Mouse (Mus musculus): ENCODE results near the gene Vwa2.

The Vwa2 gene

GRCm38 (mm10) chr19:56873816-56874600, at the start of gene Vwa2:
Vwa2 (plus strand) TSS chr19:56874249.
- no peak for DNase-seq (ENCODE audit: low spot score)

GRCm38 (mm10) chr19:56826047-56826631, 47.9 kb upstream of the Vwa2 start, which contains the start of gene Tdrd1:
Tdrd1 (plus strand) TSS chr19:56826209.
- DNase-seq (ENCODE audit: low spot score) = peak; percentile 16

- no peak for DNase-seq (ENCODE audit: low spot score)
These were observed 45.7 kb upstream of the Vwa2 start for GRCm38 (mm10) chr19:56828305-56828704.

GRCm38 (mm10) chr19:56829267-56829666, 44.8 kb upstream of the Vwa2 start:
- no peak for DNase-seq (ENCODE audit: low spot score)

GRCm38 (mm10) chr19:56830163-56830562, 43.9 kb upstream of the Vwa2 start:
- DNase-seq (ENCODE audit: low spot score) = no peak

GRCm38 (mm10) chr19:56835340-56835739, 38.7 kb upstream of the Vwa2 start:
- no peak for DNase-seq (ENCODE audit: low spot score)

GRCm38 (mm10) chr19:56838942-56839706, 34.9 kb upstream of the Vwa2 start:
- no peak for DNase-seq (ENCODE audit: low spot score)

- no peak for DNase-seq (ENCODE audit: low spot score)
These were observed 31.1 kb upstream of the Vwa2 start for GRCm38 (mm10) chr19:56842974-56843373.

- no peak for DNase-seq (ENCODE audit: low spot score)
These were observed 21.5 kb upstream of the Vwa2 start for GRCm38 (mm10) chr19:56852590-56852989.

GRCm38 (mm10) chr19:56856455-56856854, 17.6 kb upstream of the Vwa2 start:
- DNase-seq (ENCODE audit: low spot score) = no peak

- DNase-seq (ENCODE audit: low spot score) = no peak
These were observed 6.3 kb upstream of the Vwa2 start for GRCm38 (mm10) chr19:56867701-56868100.

GRCm38 (mm10) chr19:56874601-56875315, 709 bp downstream of the Vwa2 start:
- DNase-seq (ENCODE audit: low spot score) = no peak

GRCm38 (mm10) chr19:56877364-56877763, 3.3 kb downstream of the Vwa2 start:
- no peak for DNase-seq (ENCODE audit: low spot score)

GRCm38 (mm10) chr19:56887879-56888278, 13.8 kb downstream of the Vwa2 start:
- no peak for DNase-seq (ENCODE audit: low spot score)

GRCm38 (mm10) chr19:56888654-56889053, 14.6 kb downstream of the Vwa2 start:
- DNase-seq (ENCODE audit: low spot score) = no peak

- no peak for DNase-seq (ENCODE audit: low spot score)
These were observed 17.4 kb downstream of the Vwa2 start for GRCm38 (mm10) chr19:56891438-56891837.

- no peak for DNase-seq (ENCODE audit: low spot score)
These were observed 18.5 kb downstream of the Vwa2 start for GRCm38 (mm10) chr19:56892586-56892985.

- DNase-seq (ENCODE audit: low spot score) = no peak
These were observed 19.3 kb downstream of the Vwa2 start for GRCm38 (mm10) chr19:56893326-56893725.

- no peak for DNase-seq (ENCODE audit: low spot score)
These were observed 23.6 kb downstream of the Vwa2 start for GRCm38 (mm10) chr19:56897654-56898053.

GRCm38 (mm10) chr19:56904095-56904494, 30.0 kb downstream of the Vwa2 start:
- no peak for DNase-seq (ENCODE audit: low spot score)

GRCm38 (mm10) chr19:56905395-56905794, 31.3 kb downstream of the Vwa2 start:
- no peak for DNase-seq (ENCODE audit: low spot score)

- no peak for DNase-seq (ENCODE audit: low spot score)
These were observed 33.8 kb downstream of the Vwa2 start for GRCm38 (mm10) chr19:56907850-56908249.
